Mouse (Mus musculus): Measurements from ENCODE around the gene Tst. TPM values are rescaled to one million over a fixed set of nuclear protein-coding genes. Genes with fewer than 3 reads are reported as not detected.

Gene Tst
- polyA plus RNA-seq, 1 experiment from 2014 or later = 11.8 TPM

DNA sequence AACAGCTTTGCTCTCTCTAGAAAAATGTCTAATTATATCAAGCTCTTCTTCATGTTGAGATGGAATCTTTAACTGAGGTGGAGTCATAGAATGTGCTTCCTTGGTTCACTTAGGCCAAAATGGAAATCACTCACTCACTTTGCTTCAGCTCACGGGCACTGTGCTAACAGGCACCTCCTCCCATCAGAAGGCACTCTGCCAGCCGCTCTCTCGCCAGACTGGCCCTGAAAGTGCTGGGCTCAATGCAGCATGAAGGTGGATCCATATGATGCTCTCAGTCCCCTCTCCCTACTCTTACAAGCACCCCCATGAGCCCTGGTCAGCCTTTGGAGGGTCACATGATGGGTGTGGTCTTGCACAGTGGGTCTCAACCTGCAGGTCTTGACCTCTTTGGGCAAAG lies 31.5 kb downstream of the Tst start:
- H3K9me3 ChIP-seq (ENCODE audit: control insufficient read depth, low read length) = no peaks in the 10 kb centered on the region
- no peaks in the 10 kb centered on the region for H3K27me3 ChIP-seq (ENCODE audit: control insufficient read depth, insufficient read depth, low read length)
- WGBS = 65% methylated on average over 3 of the region's 3 CpGs
- no peak overlapping the region for H3K4me3 ChIP-seq (replicated peaks; ENCODE audit: low read depth, low read length)
- H3K27ac ChIP-seq (replicated peaks; ENCODE audit: low read depth, low read length) = no peak overlapping the region
- peak; percentile 35 for DNase-seq
- H3K9ac ChIP-seq (replicated peaks; ENCODE audit: low read length) = no peak overlapping the region
- H3K36me3 ChIP-seq (ENCODE audit: control insufficient read depth, insufficient read depth, low read length) = no peaks in the 10 kb centered on the region
- no peaks in the 10 kb centered on the region for H3K4me1 ChIP-seq (ENCODE audit: control insufficient read depth, insufficient read depth, low read length)
- no peak overlapping the region for H3K4me2 ChIP-seq (ENCODE audit: low read length)
- no peak for ATAC-seq (ENCODE audit: low FRiP score, low TSS enrichment)

DNA sequence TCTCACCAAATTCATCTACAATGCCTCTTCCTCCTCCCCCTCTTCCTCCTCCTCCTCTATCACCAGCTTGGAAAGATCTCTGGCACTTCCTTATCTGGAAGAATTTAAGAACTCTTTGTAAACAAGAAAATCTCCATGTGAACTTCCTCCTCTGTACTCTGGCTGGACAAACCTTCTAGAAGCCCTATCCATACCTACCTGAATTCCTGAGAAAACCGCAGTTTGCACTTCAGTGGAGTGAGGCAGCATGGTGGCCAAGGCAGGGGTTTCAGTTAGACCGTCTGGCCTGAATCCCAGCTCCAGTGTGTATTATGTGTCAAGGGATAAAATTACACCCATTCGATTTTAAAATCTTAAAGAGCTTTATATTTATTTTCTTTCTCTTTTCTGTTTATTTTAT lies 32.9 kb downstream of the Tst start:
- DNase-seq (no peak), ATAC-seq (ENCODE audit: low FRiP score, low TSS enrichment) (no peak)
- no peak overlapping the region for H3K9ac ChIP-seq (replicated peaks; ENCODE audit: low read length)
- H3K4me2 ChIP-seq (ENCODE audit: low read length) = no peak overlapping the region
- WGBS = 82% methylated on average over 3 of the region's 3 CpGs
- no peaks in the 10 kb centered on the region for H3K9me3 ChIP-seq (ENCODE audit: control insufficient read depth, low read length)
- no peak overlapping the region for H3K4me3 ChIP-seq (replicated peaks; ENCODE audit: low read depth, low read length)
- no peak overlapping the region for H3K27ac ChIP-seq (replicated peaks; ENCODE audit: low read depth, low read length)
- H3K4me1 ChIP-seq (ENCODE audit: control insufficient read depth, insufficient read depth, low read length) = no peaks in the 10 kb centered on the region
- H3K27me3 ChIP-seq (ENCODE audit: control insufficient read depth, insufficient read depth, low read length) = peaks cover 5% of the 10 kb centered on the region
- H3K36me3 ChIP-seq (ENCODE audit: control insufficient read depth, insufficient read depth, low read length) = no peaks in the 10 kb centered on the region

DNA sequence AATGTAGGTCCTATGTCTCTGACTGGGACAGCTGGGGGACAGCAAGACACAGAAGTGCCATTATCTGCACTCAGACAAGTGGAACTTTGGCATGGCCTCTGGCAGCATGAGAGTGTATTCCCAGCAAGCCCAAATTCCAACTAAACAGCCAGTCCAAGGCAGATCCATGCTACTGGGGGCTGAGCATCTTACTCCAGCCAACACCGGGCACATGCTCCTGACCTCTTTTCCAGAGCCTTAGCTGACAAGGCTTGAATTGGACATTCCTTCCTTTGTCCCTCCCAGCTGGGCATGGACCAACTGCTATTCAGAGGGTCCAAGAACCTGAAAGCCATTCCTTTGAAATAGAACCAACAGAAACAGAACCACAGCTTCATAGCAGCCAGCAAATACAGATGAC lies 36.1 kb downstream of the Tst start:
- 33% methylated on average over 1 of the region's 1 CpGs for WGBS
- no peak overlapping the region for H3K4me3 ChIP-seq (replicated peaks; ENCODE audit: low read depth, low read length)

DNA sequence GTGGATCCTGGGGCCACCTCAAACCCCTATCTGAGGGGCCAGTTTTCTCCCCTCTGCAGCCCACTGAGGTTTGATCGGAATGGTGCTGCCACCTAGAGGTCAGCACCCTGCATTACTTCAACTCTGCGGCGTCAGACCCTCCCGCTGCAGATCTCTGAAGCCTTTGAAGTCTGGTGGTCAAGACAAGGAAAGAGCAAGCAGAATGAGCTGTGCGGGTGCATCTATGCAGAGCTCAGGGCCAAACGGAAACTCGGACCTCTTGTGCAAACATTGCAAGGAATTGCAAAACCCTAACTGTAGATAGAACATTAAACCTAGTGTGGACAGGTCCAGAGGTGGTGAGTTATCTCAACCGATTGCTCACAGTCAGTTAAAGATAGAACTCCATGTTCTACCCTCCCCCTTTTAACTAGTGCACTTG lies 36.8 kb downstream of the Tst start:
- peak; percentile 72 for DNase-seq
- H3K9ac ChIP-seq (replicated peaks; ENCODE audit: low read length) = no peak overlapping the region
- no peak for ATAC-seq (ENCODE audit: low FRiP score, low TSS enrichment)
- H3K9me3 ChIP-seq (ENCODE audit: control insufficient read depth, low read length) = no peaks in the 10 kb centered on the region
- H3K27ac ChIP-seq (replicated peaks; ENCODE audit: low read depth, low read length) = no peak overlapping the region
- H3K4me3 ChIP-seq (replicated peaks; ENCODE audit: low read depth, low read length) = no peak overlapping the region
- no peaks in the 10 kb centered on the region for H3K4me1 ChIP-seq (ENCODE audit: control insufficient read depth, insufficient read depth, low read length)
- H3K27me3 ChIP-seq (ENCODE audit: control insufficient read depth, insufficient read depth, low read length) = peaks cover 6% of the 10 kb centered on the region
- no peaks in the 10 kb centered on the region for H3K36me3 ChIP-seq (ENCODE audit: control insufficient read depth, insufficient read depth, low read length)
- H3K4me2 ChIP-seq (ENCODE audit: low read length) = no peak overlapping the region
- WGBS = 13% methylated on average over 8 of the region's 8 CpGs

More for the DNA sequence above, 36.1 kb downstream of the Tst start:
- Histone ChIP-seq H3K4me1 (ENCODE audit: control insufficient read depth, insufficient read depth, low read length) (no peaks in the 10 kb centered on the region), H3K36me3 (ENCODE audit: control insufficient read depth, insufficient read depth, low read length) (no peaks in the 10 kb centered on the region), H3K4me2 (ENCODE audit: low read length) (no peak overlapping the region), H3K27me3 (ENCODE audit: control insufficient read depth, insufficient read depth, low read length) (peaks cover 6% of the 10 kb centered on the region), H3K27ac (replicated peaks; ENCODE audit: low read depth, low read length) (no peak overlapping the region), H3K9ac (replicated peaks; ENCODE audit: low read length) (no peak overlapping the region), H3K9me3 (ENCODE audit: control insufficient read depth, low read length) (no peaks in the 10 kb centered on the region)
- DNase-seq = no peak
- ATAC-seq (ENCODE audit: low FRiP score, low TSS enrichment) = no peak

DNA sequence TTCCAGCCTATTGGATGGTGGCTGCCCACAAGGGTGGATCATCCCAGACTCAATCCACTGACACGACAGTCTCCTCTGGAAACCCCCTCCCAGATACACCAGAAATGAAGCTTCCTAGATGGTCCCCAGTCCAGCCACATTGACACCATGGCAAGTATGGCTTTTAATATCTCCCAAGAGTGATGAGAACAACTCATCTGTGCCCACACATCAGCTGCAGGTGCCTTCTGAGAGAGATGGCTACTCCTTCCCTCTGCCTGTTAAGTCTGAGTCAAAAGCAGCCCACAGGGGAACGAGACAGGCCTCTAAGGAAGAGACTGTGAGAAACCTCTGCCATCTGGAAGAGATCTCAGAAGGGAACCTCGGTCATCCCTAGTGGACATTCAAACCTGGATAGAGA lies 37.9 kb downstream of the Tst start:
- 66% methylated on average over 3 of the region's 3 CpGs for WGBS
- Histone ChIP-seq H3K27ac (replicated peaks; ENCODE audit: low read depth, low read length) (no peak overlapping the region), H3K4me3 (replicated peaks; ENCODE audit: low read depth, low read length) (no peak overlapping the region), H3K9me3 (ENCODE audit: control insufficient read depth, low read length) (no peaks in the 10 kb centered on the region), H3K36me3 (ENCODE audit: control insufficient read depth, insufficient read depth, low read length) (no peaks in the 10 kb centered on the region), H3K4me1 (ENCODE audit: control insufficient read depth, insufficient read depth, low read length) (no peaks in the 10 kb centered on the region), H3K9ac (replicated peaks; ENCODE audit: low read length) (no peak overlapping the region), H3K27me3 (ENCODE audit: control insufficient read depth, insufficient read depth, low read length) (peaks cover 6% of the 10 kb centered on the region), H3K4me2 (ENCODE audit: low read length) (no peak overlapping the region)
- no peak for DNase-seq
- no peak for ATAC-seq (ENCODE audit: low FRiP score, low TSS enrichment)

DNA sequence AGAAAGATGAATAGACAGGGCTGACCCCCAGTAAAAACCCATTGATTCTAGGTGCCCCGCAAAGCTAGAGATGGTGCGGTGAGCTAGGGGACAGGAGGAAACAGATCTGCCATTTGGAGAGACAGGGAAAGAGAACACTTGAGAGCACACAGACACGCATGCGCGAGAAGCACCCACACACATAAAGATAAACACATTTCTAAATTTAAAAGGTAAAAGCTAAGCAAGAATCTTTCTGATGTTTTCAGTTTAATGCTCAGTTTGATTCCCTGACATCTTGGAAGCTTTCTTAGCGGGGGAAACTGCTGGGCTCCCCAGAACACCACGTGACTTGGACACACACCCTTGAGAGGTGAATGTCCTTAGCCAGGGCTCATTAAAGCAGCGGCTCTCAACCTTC lies 38.8 kb downstream of the Tst start:
- ATAC-seq (ENCODE audit: low FRiP score, low TSS enrichment) (no peak), DNase-seq (no peak)
- no peaks in the 10 kb centered on the region for H3K9me3 ChIP-seq (ENCODE audit: control insufficient read depth, low read length)
- WGBS = 84% methylated on average over 8 of the region's 8 CpGs
- no peak overlapping the region for H3K9ac ChIP-seq (replicated peaks; ENCODE audit: low read length)
- H3K27me3 ChIP-seq (ENCODE audit: control insufficient read depth, insufficient read depth, low read length) = peaks cover 6% of the 10 kb centered on the region
- H3K36me3 ChIP-seq (ENCODE audit: control insufficient read depth, insufficient read depth, low read length) = no peaks in the 10 kb centered on the region
- no peak overlapping the region for H3K4me3 ChIP-seq (replicated peaks; ENCODE audit: low read depth, low read length)
- no peak overlapping the region for H3K27ac ChIP-seq (replicated peaks; ENCODE audit: low read depth, low read length)
- H3K4me1 ChIP-seq (ENCODE audit: control insufficient read depth, insufficient read depth, low read length) = no peaks in the 10 kb centered on the region
- no peak overlapping the region for H3K4me2 ChIP-seq (ENCODE audit: low read length)

DNA sequence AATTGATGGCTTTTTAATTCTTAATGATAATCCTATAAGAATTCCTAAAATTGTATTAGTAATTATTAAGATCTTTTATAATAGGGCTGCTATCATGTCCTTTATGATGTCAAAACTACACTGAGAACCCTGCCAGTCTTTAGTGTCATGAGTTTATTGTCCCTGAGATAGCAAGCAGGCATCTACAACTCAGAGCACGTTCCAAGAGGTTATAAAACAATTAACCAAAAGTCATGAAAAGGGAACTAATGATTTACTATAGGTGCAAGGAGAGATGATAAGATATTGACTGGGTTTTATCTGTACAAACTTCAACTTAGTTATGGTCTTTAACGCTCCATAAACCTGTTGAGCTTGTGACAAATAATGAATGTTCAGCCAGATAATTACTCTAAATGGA lies 39.8 kb downstream of the Tst start:
- Histone ChIP-seq H3K36me3 (ENCODE audit: control insufficient read depth, insufficient read depth, low read length) (no peaks in the 10 kb centered on the region), H3K9ac (replicated peaks; ENCODE audit: low read length) (no peak overlapping the region), H3K27ac (replicated peaks; ENCODE audit: low read depth, low read length) (no peak overlapping the region), H3K4me3 (replicated peaks; ENCODE audit: low read depth, low read length) (no peak overlapping the region), H3K4me1 (ENCODE audit: control insufficient read depth, insufficient read depth, low read length) (no peaks in the 10 kb centered on the region), H3K27me3 (ENCODE audit: control insufficient read depth, insufficient read depth, low read length) (peaks cover 6% of the 10 kb centered on the region), H3K4me2 (ENCODE audit: low read length) (no peak overlapping the region), H3K9me3 (ENCODE audit: control insufficient read depth, low read length) (no peaks in the 10 kb centered on the region)
- 89% methylated on average over 2 of the region's 2 CpGs for WGBS
- DNase-seq (no peak), ATAC-seq (ENCODE audit: low FRiP score, low TSS enrichment) (no peak)

DNA sequence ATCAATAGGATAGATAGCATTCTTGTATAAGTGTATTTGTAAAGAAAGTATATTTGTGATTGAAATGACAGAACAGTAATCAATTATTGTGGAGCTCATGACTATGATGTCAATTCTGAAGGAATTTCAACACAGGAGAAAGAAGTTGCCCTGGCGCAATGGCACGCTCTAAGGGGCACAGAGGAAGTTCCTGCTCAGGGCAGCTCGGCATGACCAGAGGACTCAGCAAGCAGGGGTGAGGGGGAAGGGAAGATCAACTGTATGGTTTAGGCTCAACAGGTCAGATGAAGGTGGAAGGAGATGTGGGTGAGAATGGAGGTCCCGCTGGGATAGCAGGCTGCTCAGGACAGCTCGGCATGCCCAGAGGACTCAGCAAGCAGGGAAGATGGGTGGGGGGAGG lies 50.2 kb downstream of the Tst start:
- ATAC-seq (ENCODE audit: low FRiP score, low TSS enrichment) = no peak
- H3K9ac ChIP-seq (replicated peaks; ENCODE audit: low read length) = no peak overlapping the region

DNA sequence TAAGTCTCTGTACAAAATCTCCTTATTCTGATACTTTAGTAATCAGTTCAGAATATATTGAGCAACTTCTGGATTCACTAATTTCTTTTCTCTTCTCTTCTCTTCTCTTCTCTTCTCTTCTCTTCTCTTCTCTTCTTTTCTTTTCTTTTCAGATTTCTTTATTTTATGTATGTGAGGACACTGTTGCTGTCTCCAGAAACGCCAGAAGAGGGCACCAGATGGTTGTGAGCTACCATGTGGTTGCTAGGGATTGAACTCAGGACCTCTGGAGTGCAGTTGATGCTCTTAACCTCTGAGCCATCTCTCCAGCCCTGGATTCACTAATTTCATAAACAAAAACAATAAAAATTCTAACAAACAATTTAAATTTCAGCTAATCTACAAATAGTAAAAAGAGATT lies 50.7 kb downstream of the Tst start:
- ATAC-seq (ENCODE audit: low FRiP score, low TSS enrichment) (no peak), DNase-seq (peak; percentile 64)
- Histone ChIP-seq H3K27me3 (ENCODE audit: control insufficient read depth, insufficient read depth, low read length) (no peaks in the 10 kb centered on the region), H3K27ac (replicated peaks; ENCODE audit: low read depth, low read length) (no peak overlapping the region), H3K4me2 (ENCODE audit: low read length) (no peak overlapping the region), H3K9me3 (ENCODE audit: control insufficient read depth, low read length) (no peaks in the 10 kb centered on the region), H3K9ac (replicated peaks; ENCODE audit: low read length) (no peak overlapping the region), H3K36me3 (ENCODE audit: control insufficient read depth, insufficient read depth, low read length) (no peaks in the 10 kb centered on the region), H3K4me3 (replicated peaks; ENCODE audit: low read depth, low read length) (no peak overlapping the region), H3K4me1 (ENCODE audit: control insufficient read depth, insufficient read depth, low read length) (no peaks in the 10 kb centered on the region)
- 2% methylated on average over 1 of the region's 1 CpGs for WGBS

More for the DNA sequence above, 50.2 kb downstream of the Tst start:
- Histone ChIP-seq H3K27ac (replicated peaks; ENCODE audit: low read depth, low read length) (no peak overlapping the region), H3K4me3 (replicated peaks; ENCODE audit: low read depth, low read length) (no peak overlapping the region), H3K4me1 (ENCODE audit: control insufficient read depth, insufficient read depth, low read length) (no peaks in the 10 kb centered on the region), H3K4me2 (ENCODE audit: low read length) (no peak overlapping the region), H3K36me3 (ENCODE audit: control insufficient read depth, insufficient read depth, low read length) (no peaks in the 10 kb centered on the region), H3K27me3 (ENCODE audit: control insufficient read depth, insufficient read depth, low read length) (no peaks in the 10 kb centered on the region), H3K9me3 (ENCODE audit: control insufficient read depth, low read length) (no peaks in the 10 kb centered on the region)
- 86% methylated on average over 5 of the region's 5 CpGs for WGBS
- DNase-seq = no peak

Measured in midbrain, embryonic 14.5 days (tissue).